Mouse (Mus musculus) forebrain, embryonic 12.5 days (tissue): ENCODE data around the gene Sars. TPM values are rescaled to one million over a fixed set of nuclear protein-coding genes. Genes with fewer than 3 reads are reported as not detected.

Experiments used
- ATAC-seq: fragments of 200-750 bp; cut with Nextera tagmentation; 2 replicates; pipeline ENCODE4 v1.8.0; 2017; ENCODE audit warnings: moderate TSS enrichment; ENCODE audit not compliant: low FRiP score
- H3K27ac ChIP-seq: fragments of 300-500 bp; sonication (generic); 2 replicates; pipeline ENCODE4 v1.5.1; 2016; ENCODE audit warnings: mild to moderate bottlenecking
- H3K27me3 ChIP-seq: fragments of 300-500 bp; sonication (generic); 2 replicates; pipeline ENCODE4 v1.6.1; 2016; ENCODE audit warnings: mild to moderate bottlenecking
- H3K36me3 ChIP-seq: fragments of 300-500 bp; sonication (generic); replicated peaks from 2 replicates; pipeline ENCODE4 v1.6.1; 2016; ENCODE audit warnings: mild to moderate bottlenecking
- H3K4me1 ChIP-seq: fragments of 300-500 bp; sonication (generic); 2 replicates; pipeline ENCODE4 v1.6.1; 2016
- H3K4me2 ChIP-seq: fragments of 300-500 bp; sonication (generic); 2 replicates; pipeline ENCODE4 v1.6.1; 2016; ENCODE audit warnings: mild to moderate bottlenecking, moderate library complexity
- H3K4me3 ChIP-seq: fragments of 300-500 bp; sonication (generic); replicated peaks from 2 replicates; pipeline ENCODE4 v1.5.1; 2016; ENCODE audit warnings: mild to moderate bottlenecking
- H3K9ac ChIP-seq: fragments of 300-500 bp; sonication (generic); 2 replicates; pipeline ENCODE4 v1.6.1; 2016; ENCODE audit warnings: mild to moderate bottlenecking
- H3K9me3 ChIP-seq: fragments of 300-500 bp; sonication (generic); 2 replicates; pipeline ENCODE4 v1.6.1; 2016
- WGBS: fragments of 180-500 bp; shearing (Covaris S2); methylation state at CpG from one replicate; pipeline ENCODE4 v1.1.7; 2016; 5-methylcytosine and 5-hydroxymethylcytosine counted together
- polyA plus RNA-seq: library from polyadenylated mRNA; unstranded; fragments of >200 nt; fragmentation: Nextera tagmentation; extraction: Ambion mirVana; gene quantifications from 2 replicates; pipeline ENCODE4 v1.2.1, GENCODE M21; 2016

Sars gene
- polyA plus RNA-seq, 1 experiment from 2014 or later: 186 TPM

DNA sequence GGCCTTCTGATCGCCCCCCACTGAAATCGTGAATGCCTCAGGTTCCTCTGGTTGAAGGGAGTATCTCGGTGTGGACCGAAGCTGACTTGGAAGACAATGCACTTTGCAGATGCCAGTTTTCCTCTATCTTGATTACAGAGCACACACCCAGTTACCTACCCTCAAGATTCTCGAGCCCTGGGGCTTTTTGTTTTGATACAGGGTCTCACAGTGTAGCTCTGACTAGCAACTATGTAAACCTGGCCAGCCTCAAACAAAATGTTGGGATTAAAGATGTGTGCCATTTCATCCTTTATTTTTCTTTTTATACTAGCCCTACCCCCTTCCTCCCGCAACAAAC is 327 bp upstream of the Sars start:
- Histone ChIP-seq H3K4me2 (peak overlapping the region; percentile 93), H3K9me3 (no peaks in the 10 kb centered on the region), H3K27ac (peak overlapping the region; percentile 89), H3K36me3 (peaks cover 12% of the 10 kb centered on the region; the same call in 1 of the 2 replicates), H3K4me1 (peaks cover 36% of the 10 kb centered on the region), H3K4me3 (peak overlapping the region; percentile 88), H3K9ac (peak overlapping the region; percentile 85), H3K27me3 (no peaks in the 10 kb centered on the region)
- ATAC-seq: peak; percentile 44
- WGBS: 13% methylated on average over 6 of the region's 6 CpGs

DNA sequence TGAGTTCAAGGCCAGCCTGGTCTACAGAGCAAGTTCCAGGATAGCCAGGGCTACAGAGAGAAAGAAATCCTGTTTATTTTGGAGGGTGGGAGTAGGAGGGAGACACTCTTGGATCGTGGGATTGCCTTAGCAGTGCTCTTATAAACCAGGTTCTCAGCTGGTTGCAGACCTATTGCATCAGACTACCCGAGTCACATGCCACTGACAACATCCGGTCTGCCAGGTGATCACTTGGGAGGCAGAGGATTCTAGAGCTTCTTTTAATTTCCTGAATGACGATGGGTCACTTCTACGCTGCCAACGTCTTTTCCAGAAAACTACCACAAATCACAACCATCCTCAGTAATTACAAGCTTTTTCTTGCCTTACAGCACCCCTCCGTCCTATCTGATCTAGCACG is 980 bp downstream of the Sars start:
- peaks cover 36% of the 10 kb centered on the region for H3K4me1 ChIP-seq
- H3K9ac ChIP-seq: peak overlapping the region; percentile 85
- WGBS: 28% methylated on average over 8 of the region's 8 CpGs
- H3K4me2 ChIP-seq: peak overlapping the region; percentile 93
- no peaks in the 10 kb centered on the region for H3K9me3 ChIP-seq
- no peak for ATAC-seq
- H3K36me3 ChIP-seq: peaks cover 19% of the 10 kb centered on the region
- H3K4me3 ChIP-seq: peak overlapping the region; percentile 88
- peak overlapping the region; percentile 89; the same call in 1 of the 2 replicates for H3K27ac ChIP-seq
- H3K27me3 ChIP-seq: no peaks in the 10 kb centered on the region

DNA sequence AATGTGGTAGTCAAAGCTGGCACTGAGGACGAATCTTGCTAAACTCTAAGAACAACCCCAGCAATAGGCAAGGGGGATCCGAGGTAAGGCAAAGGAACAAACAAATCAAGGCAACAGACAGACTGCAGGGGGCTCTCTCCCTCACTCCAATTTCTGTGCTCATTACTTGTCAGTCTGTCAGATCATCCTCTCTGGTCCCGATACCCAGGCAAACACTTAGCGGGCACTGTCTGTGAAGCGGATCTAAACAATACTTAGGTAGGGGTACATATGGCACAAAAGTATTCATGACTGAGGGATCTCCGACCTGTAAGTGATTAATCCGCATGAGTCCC is 8.7 kb downstream of the Sars start:
- no peak for ATAC-seq
- Histone ChIP-seq H3K27me3 (no peaks in the 10 kb centered on the region), H3K4me1 (peaks cover 55% of the 10 kb centered on the region), H3K9ac (no peak overlapping the region), H3K4me3 (no peak overlapping the region), H3K36me3 (peaks cover 42% of the 10 kb centered on the region), H3K27ac (no peak overlapping the region; the same call in 1 of the 2 replicates), H3K4me2 (no peak overlapping the region), H3K9me3 (no peaks in the 10 kb centered on the region)
- 73% methylated on average over 7 of the region's 7 CpGs for whole genome bisulfite sequencing

DNA sequence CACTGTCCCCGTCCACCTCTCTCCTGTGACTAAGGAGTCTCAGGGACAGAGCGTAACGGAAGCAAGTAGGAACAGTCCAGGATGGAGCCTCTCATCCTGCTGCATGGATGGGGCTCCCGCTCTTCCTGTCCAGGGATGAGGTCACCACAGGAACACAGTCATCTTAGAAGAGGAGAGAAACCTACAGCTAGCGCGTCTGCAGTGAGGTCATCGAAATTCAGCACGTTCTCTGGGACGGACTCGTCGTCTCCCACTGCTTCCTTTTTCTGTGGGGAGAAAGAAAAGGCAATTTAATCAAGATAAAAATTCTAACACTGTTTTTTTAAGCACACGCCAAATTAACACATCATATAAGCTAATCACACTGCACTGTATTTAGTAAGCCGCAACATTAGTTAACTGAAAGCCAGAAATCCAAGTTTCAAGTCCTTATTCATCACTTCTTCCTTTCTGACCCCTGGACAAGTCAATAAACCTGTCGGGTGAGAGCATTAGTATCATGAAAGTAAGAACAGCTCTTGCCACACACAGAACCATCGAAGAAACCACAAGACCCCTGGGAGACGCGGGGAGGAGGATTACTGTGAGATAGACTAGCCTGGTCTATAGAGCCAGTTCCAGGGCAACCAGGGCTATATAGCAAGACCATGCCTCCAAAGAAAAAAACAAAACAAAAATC is 9.2 kb downstream of the Sars start:
- Histone ChIP-seq H3K27ac (peak overlapping the region; percentile 97), H3K9me3 (no peaks in the 10 kb centered on the region), H3K9ac (0 out of 2 replicates have a peak overlapping the region, but pooled peaks have one; percentile 38), H3K4me2 (no peak overlapping the region), H3K4me1 (peaks cover 58% of the 10 kb centered on the region), H3K27me3 (no peaks in the 10 kb centered on the region), H3K36me3 (peaks cover 46% of the 10 kb centered on the region), H3K4me3 (no peak overlapping the region)
- 81% methylated on average over 17 of the region's 17 CpGs for whole genome bisulfite sequencing
- ATAC-seq: no peak

DNA sequence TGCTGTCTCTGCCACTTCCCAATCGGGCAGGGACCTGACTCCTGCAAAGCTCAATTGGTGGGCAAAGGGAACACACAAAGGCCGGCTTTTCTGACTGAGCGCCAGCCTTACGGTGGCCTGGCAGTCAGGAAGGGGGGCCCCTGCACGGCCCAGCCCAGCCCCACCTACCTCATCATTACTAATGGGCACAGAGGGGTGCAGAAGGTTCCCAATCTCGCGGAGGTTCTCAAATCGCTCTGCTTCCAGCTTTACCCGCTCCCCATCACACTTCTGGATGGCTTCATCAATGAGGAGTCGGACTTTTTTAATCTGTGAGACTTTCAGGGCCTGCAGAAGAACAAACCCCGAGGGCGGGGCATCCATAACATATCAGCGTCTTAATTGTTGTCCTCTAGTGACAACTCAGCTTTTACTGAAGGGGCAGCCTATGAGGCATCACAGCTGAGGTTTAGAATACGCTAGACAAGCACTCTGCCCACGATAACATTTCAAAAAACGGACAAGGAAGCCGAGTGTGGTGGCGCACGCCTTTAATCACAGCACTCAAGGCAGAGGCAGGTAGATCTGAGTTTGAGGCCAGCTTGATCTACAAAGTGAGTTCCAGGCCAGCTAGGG is 11.0 kb downstream of the Sars start:
- peaks cover 60% of the 10 kb centered on the region for H3K4me1 ChIP-seq
- peak overlapping the region; percentile 97 for H3K27ac ChIP-seq
- H3K9ac ChIP-seq: peak overlapping the region; percentile 44
- peak overlapping the region; percentile 18; the same call in 1 of the 2 replicates for H3K4me3 ChIP-seq
- H3K27me3 ChIP-seq: no peaks in the 10 kb centered on the region
- ATAC-seq: peak; percentile 80
- 7% methylated on average over 19 of the region's 19 CpGs for WGBS
- H3K36me3 ChIP-seq: peaks cover 50% of the 10 kb centered on the region
- peak overlapping the region; percentile 41 for H3K4me2 ChIP-seq
- no peaks in the 10 kb centered on the region for H3K9me3 ChIP-seq

DNA sequence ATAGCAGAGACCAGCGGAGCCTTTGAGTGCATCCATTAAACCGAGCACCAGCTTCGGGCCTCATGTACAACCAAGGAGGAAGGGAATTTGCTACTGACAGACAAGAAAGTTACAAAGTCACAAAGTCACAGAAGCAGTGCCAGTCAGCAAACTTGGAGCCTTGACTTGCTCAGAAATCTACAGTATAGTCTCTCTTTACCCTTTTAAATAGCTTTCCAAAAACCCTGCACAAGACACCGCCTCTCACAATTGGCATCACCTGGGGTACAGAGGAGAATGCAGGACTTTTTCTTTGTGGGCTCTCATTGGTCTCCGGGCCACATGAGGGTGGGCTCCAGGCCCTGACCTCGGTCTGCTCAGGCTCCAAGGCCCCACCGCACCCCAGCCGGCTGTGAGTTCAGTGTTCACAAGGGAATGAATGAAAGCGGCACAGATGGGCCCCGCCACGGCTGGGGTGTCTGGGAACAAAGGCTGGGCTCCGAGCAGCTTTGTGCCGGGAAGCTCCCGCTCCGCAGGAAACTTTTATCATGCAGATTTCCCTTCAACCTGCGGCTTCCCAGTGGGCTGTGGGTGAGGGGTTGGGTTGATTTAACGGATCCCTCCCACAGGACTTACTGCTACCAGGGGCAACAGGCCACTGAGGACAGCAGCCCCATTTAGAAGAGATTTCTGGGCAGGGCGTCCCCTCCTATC is 11.7 kb downstream of the Sars start:
- WGBS: 5% methylated on average over 18 of the region's 18 CpGs
- ATAC-seq: peak; percentile 86
- H3K27ac ChIP-seq: peak overlapping the region; percentile 97
- no peaks in the 10 kb centered on the region for H3K27me3 ChIP-seq
- H3K4me1 ChIP-seq: peaks cover 60% of the 10 kb centered on the region
- H3K36me3 ChIP-seq: peaks cover 52% of the 10 kb centered on the region
- peak overlapping the region; percentile 41 for H3K4me2 ChIP-seq
- H3K9ac ChIP-seq: peak overlapping the region; percentile 44
- H3K9me3 ChIP-seq: no peaks in the 10 kb centered on the region
- H3K4me3 ChIP-seq: peak overlapping the region; percentile 18; the same call in 1 of the 2 replicates

DNA sequence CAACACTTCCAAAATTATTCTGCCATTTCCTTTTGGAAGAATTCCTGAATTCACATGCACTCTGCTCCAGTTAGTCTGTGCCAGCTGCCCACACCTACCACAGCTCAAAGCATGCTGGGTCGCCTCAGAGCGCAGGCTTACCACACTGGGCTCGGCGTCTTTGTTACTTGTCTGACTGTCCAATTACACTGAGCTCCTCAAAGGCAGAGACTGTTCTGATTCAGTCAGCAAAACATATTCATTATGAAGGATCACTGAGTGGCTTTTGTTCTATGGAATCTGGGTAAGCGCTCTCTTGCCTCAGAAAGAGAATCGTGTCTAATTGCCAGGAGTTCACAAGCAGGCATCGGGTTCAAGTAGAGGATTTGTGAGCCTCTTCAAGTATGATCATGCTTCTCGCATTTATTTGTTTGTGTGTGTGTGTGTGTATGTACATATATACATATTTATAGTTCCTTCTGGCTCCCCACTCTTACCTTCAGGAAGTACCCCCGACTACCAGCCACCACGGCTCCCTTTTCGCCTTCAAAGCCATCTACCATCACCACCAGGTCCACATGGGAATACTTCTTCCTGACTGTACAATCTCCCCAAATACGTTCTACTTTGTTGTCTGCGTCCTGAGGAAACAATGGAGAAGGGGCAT is 12.3 kb downstream of the Sars start:
- peaks cover 60% of the 10 kb centered on the region for H3K4me1 ChIP-seq

DNA sequence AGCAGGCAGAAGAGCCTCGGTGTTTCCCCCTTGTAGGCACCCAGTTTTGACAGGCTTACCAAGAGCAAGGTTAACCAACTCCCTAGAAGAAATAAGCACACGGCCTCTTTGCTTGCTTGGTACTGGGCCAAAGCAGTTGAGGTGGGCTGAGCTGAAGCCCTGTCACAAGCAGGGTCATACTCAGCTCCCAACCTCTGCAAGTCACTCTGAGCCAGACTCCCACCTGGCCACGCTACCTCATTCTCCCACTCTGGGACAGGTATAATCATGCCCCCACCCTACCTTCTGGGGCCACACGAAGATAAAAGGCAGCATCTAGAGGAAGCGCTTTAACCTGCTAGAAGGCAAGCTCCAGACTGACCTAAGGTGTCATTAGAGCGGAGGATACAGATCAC is 19.4 kb downstream of the Sars start:
- WGBS: 70% methylated on average over 6 of the region's 6 CpGs
- peak overlapping the region; percentile 71 for H3K27ac ChIP-seq
- H3K36me3 ChIP-seq: peaks cover 58% of the 10 kb centered on the region
- H3K27me3 ChIP-seq: no peaks in the 10 kb centered on the region
- H3K9me3 ChIP-seq: no peaks in the 10 kb centered on the region
- ATAC-seq: no peak
- H3K4me3 ChIP-seq: no peak overlapping the region
- no peak overlapping the region for H3K4me2 ChIP-seq
- no peak overlapping the region; the same call in 1 of the 2 replicates for H3K9ac ChIP-seq
- H3K4me1 ChIP-seq: peaks cover 46% of the 10 kb centered on the region

More for the DNA sequence above, 12.3 kb downstream of the Sars start:
- Histone ChIP-seq H3K27ac (peak overlapping the region; percentile 97), H3K9me3 (no peaks in the 10 kb centered on the region), H3K27me3 (no peaks in the 10 kb centered on the region), H3K4me2 (peak overlapping the region; percentile 41), H3K4me3 (no peak overlapping the region), H3K9ac (peak overlapping the region; percentile 44; the same call in 1 of the 2 replicates), H3K36me3 (peaks cover 59% of the 10 kb centered on the region)
- WGBS: 16% methylated on average over 13 of the region's 13 CpGs
- ATAC-seq: peak; percentile 84

DNA sequence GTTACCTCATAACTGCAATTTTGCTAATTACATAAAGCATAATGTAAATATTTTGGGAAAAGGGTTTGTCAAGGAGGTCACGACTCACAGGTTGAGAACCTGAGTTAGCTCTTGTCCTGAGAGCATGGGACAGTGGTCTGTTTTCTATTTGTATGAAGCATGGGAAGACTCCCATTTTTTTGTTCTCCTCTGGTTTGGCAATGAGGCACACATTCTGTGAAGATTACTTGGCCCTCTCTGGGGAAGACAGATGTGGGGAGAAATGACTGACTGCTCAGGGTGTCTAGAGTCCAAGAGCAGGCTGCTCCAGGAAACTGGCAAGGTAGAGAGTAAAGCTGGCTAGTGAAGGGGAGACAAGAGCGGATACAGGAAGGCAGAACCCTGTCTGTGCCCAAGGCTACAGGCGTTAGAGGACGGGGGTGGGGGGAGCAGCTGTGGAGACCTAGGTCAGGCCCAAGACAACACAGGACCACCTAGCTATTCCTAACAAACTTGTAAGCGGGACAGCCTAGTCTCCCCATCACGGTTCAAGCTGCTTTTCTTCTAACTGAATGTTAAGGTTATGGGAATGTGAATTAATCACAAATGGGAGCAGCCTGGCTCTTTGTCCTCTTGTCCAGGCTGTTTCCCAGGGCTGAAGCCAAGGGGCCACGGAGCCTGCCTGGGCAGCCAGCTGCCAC is 19.9 kb downstream of the Sars start:
- Histone ChIP-seq H3K27ac (peak overlapping the region; percentile 71), H3K36me3 (peaks cover 53% of the 10 kb centered on the region), H3K9me3 (no peaks in the 10 kb centered on the region), H3K4me2 (no peak overlapping the region), H3K4me1 (peaks cover 46% of the 10 kb centered on the region), H3K27me3 (no peaks in the 10 kb centered on the region), H3K9ac (no peak overlapping the region; the same call in 1 of the 2 replicates), H3K4me3 (no peak overlapping the region)
- 51% methylated on average over 7 of the region's 7 CpGs for WGBS
- no peak for ATAC-seq

DNA sequence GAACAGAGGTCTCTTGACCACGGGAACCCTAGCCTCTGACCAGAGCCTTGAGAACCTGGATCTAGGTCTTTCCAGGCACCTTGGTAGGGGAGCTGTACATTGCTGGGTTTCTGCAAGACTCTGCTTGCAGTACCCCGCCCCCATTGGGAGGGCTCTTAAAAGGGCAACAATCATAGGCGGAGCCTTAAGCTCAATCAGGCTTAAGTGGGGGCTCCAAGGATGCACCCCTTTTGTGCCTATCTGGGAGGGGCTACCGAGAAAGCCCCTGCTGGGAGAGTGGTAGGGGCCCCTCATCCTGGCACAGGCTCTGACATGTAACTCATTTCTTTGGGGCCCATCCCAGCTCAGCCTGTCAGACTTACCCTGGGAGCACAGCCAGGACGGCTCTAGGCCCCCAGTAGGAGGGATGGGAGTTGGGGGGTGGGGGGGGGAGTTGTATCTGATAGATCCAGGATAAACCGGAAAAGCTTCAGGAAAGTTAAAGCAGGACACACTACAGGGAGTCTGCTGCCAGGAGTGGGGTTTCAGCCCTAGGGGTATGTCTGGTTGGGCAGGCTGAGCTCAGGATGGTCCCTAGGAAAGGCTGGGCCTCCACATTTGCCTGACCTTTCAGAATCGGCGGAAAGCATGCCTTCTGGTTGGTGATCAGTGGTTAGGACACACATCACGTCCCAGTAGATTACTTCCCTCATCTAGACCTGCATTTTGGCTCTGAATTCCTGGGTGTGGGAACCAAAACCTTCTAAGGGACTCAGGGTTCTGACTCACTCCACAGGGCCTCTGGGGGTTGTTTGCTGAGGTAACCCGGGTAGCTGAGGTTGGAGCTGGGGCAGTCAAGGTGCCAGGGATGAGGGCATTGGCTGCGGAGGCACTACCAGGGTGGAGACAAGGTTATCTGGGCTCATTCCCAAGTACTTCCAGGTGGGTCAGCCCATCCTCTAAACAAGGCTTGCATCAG is 20.9 kb downstream of the Sars start:
- Histone ChIP-seq H3K4me3 (peak overlapping the region; percentile 14), H3K27ac (peak overlapping the region; percentile 71), H3K9ac (peak overlapping the region; percentile 33; the same call in 1 of the 2 replicates), H3K36me3 (peaks cover 43% of the 10 kb centered on the region), H3K27me3 (no peaks in the 10 kb centered on the region), H3K4me1 (peaks cover 46% of the 10 kb centered on the region), H3K4me2 (peak overlapping the region; percentile 51), H3K9me3 (no peaks in the 10 kb centered on the region)
- 19% methylated on average over 11 of the region's 11 CpGs for WGBS
- peak; percentile 73 for ATAC-seq

DNA sequence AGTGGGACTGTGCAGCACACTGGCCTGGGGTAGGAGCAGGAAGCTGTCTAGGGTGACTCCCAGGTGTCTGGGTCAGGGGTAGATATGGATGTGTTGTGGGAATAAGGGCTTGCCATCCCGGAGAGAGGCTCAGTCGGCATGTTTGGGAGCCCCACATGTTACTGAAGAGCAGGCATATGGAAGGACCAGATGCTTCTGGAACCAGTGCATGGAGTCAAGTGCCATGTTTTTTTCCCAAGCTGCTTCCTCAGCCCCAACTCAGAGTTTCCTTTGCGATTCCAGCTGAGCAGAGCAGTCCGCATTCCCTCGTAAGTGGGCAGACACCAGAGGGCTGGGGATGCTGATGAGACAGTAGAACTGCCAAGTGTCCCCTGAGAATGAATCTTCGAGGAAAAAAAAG is 22.0 kb downstream of the Sars start:
- no peak for ATAC-seq
- H3K27me3 ChIP-seq: no peaks in the 10 kb centered on the region
- 52% methylated on average over 6 of the region's 6 CpGs for WGBS
- peaks cover 48% of the 10 kb centered on the region for H3K4me1 ChIP-seq
- H3K4me3 ChIP-seq: no peak overlapping the region
- H3K27ac ChIP-seq: peak overlapping the region; percentile 36; the same call in 1 of the 2 replicates
- no peak overlapping the region for H3K4me2 ChIP-seq
- H3K9ac ChIP-seq: peak overlapping the region; percentile 33; the same call in 1 of the 2 replicates
- H3K36me3 ChIP-seq: peaks cover 32% of the 10 kb centered on the region
- H3K9me3 ChIP-seq: no peaks in the 10 kb centered on the region
